Mouse (Mus musculus) bone marrow, adult 2 months (tissue): ENCODE results near the gene 1700030J22Rik.

Experiments used
- CTCF ChIP-seq: fragments of 200-500 bp; IDR thresholded peaks from 2 replicates; pipeline ENCODE4 v1.5.1; 2011; ENCODE audit warnings: low read length, control low read depth; ENCODE audit not compliant: control insufficient read depth, insufficient read depth
- POLR2A ChIP-seq: fragments of 200-500 bp; IDR thresholded peaks from 2 replicates; pipeline ENCODE4 v1.6.1; 2011; ENCODE audit warnings: low read depth, mild to moderate bottlenecking, control low read depth, low read length, borderline replicate concordance; ENCODE audit not compliant: control insufficient read depth

DNA sequence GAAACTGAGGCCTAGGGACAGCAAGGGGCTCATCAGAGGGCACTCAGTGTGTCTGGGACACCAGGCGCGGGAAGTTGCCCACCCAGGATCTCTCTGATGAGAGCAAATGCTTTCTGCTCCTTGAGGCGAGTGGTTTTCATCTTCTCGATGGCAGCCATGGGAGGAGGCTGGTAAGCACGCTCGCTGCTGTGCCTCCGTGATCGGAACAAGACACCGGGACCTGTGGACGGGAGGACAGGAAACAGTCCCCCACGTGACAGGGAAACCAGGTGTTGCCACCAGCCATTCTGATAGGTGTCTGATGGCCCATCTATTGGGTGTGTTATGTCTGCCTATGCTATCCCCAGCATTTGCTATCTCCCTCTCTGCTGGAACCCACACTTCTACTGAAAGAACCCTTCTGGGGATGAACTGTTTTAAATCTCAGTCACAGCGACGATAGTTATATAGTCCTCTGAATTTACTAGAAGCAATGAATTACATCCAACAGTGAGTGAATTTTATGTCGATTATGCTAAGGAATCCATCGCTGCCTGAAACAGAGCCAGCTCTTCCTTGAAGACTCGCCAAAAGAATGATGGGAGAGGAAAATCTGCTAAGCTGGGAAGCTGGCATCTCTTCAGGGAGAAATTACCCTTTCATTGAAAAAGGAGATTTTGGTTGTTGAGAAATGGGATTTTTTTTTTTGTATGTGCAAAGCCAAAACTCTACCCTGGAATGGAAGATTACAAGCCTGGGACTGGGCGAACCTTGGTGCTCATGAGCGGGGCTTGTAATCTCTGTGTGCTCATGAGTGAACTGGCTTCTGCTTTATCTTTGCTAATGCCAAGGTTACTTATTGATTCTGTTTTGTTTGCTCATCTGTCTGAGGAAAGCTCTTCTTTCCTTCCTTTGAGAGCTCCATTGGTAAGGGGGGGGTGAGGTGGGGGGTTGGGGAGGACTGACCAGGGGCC lies 40.8 kb upstream of the 1700030J22Rik start:
- TF ChIP-seq CTCF (no peak), POLR2A (no peak)
